Mouse (Mus musculus) lung, embryonic 14.5 days (tissue): ENCODE data around the gene Prkn. TPM values are rescaled to one million over a fixed set of nuclear protein-coding genes. Genes with fewer than 3 reads are reported as not detected.
A peak's percentile ranks its signal among the peaks of the same experiment; 100 is the strongest.

Source experiments
- ATAC-seq: fragments of 200-750 bp; cut with Nextera tagmentation; 2 replicates; pipeline ENCODE4 v1.8.0; 2017; ENCODE audit warnings: mild to moderate bottlenecking, moderate TSS enrichment, moderate library complexity; ENCODE audit not compliant: insufficient read depth
- DNase-seq: peaks from one replicate; pipeline ENCODE4 v3.0.0-alpha.2; 2015
- H3K27ac ChIP-seq: fragments of 300-500 bp; sonication (generic); 2 replicates; pipeline ENCODE4 v1.5.1; 2014; ENCODE audit warnings: low read depth, mild to moderate bottlenecking, moderate library complexity
- H3K27me3 ChIP-seq: fragments of 300-500 bp; sonication (generic); 2 replicates; pipeline ENCODE4 v1.6.1; 2014; ENCODE audit warnings: low read length, control low read depth; ENCODE audit not compliant: insufficient read depth
- H3K36me3 ChIP-seq: fragments of 300-500 bp; sonication (generic); 2 replicates; pipeline ENCODE4 v1.6.1; 2014; ENCODE audit warnings: control low read depth; ENCODE audit not compliant: insufficient read depth
- H3K4me1 ChIP-seq: fragments of 300-500 bp; sonication (generic); 2 replicates; pipeline ENCODE4 v1.6.1; 2014; ENCODE audit warnings: antibody characterized with exemption, control low read depth; ENCODE audit not compliant: insufficient read depth
- H3K4me2 ChIP-seq: fragments of 300-500 bp; sonication (generic); 2 replicates; pipeline ENCODE4 v1.6.1; 2014; ENCODE audit warnings: mild to moderate bottlenecking
- H3K4me3 ChIP-seq: fragments of 300-500 bp; sonication (generic); 2 replicates; pipeline ENCODE4 v1.5.1; 2014; ENCODE audit warnings: low read depth, low read length
- H3K9ac ChIP-seq: fragments of 300-500 bp; sonication (generic); 2 replicates; pipeline ENCODE4 v1.6.1; 2014
- H3K9me3 ChIP-seq: fragments of 300-500 bp; sonication (generic); 2 replicates; pipeline ENCODE4 v1.6.1; 2016; ENCODE audit warnings: low read depth, low read length, control low read depth
- CTCF ChIP-seq: IDR thresholded peaks from 2 replicates; pipeline ENCODE4 v1.5.1; 2016; ENCODE audit warnings: antibody characterized with exemption, low read depth
- WGBS: fragments of 180-500 bp; shearing (Covaris S2); extraction: QIAGEN DNeasy Blood & Tissue Kit; methylation state at CpG from one replicate; pipeline ENCODE4 v1.1.7; 2014; 5-methylcytosine and 5-hydroxymethylcytosine counted together
- polyA plus RNA-seq: library from polyadenylated mRNA; unstranded; fragments of >200 nt; fragmentation: Nextera tagmentation; extraction: Ambion mirVana; gene quantifications from 2 replicates; pipeline ENCODE4 v1.2.1, GENCODE M21; 2014

Gene Prkn
- polyA plus RNA-seq, 1 experiment from 2014 or later = 1.0 TPM

GRCm38 (mm10) chr17:11712066-11712465, 871.9 kb downstream of the Prkn start:
- Histone ChIP-seq H3K4me2 (no peak overlapping the region), H3K9me3 (no peaks in the 10 kb centered on the region), H3K4me1 (no peaks in the 10 kb centered on the region), H3K27me3 (no peaks in the 10 kb centered on the region), H3K36me3 (no peaks in the 10 kb centered on the region), H3K27ac (no peak overlapping the region), H3K4me3 (no peak overlapping the region), H3K9ac (no peak overlapping the region)
- 53% methylated on average over 4 of the region's 4 CpGs for WGBS
- DNase-seq (peak; percentile 75), ATAC-seq (peak; percentile 52; the same call in 1 of the 2 replicates)
- no peak for TF ChIP-seq CTCF

- no peak overlapping the region for H3K9ac ChIP-seq
- no peak for ATAC-seq
- no peak for DNase-seq
- no peak for TF ChIP-seq CTCF
- H3K27ac ChIP-seq = no peak overlapping the region
- no peaks in the 10 kb centered on the region for H3K4me1 ChIP-seq
- H3K27me3 ChIP-seq = no peaks in the 10 kb centered on the region
- H3K9me3 ChIP-seq = no peaks in the 10 kb centered on the region
- 84% methylated on average over 6 of the region's 6 CpGs for WGBS
- no peak overlapping the region for H3K4me2 ChIP-seq
- H3K4me3 ChIP-seq = no peak overlapping the region
- no peaks in the 10 kb centered on the region for H3K36me3 ChIP-seq
Observed at GRCm38 (mm10) chr17:11719801-11720200, 879.6 kb downstream of the Prkn start.

- no peak for TF ChIP-seq CTCF
- no peak overlapping the region for H3K27ac ChIP-seq
- H3K4me1 ChIP-seq = no peaks in the 10 kb centered on the region
- H3K27me3 ChIP-seq = no peaks in the 10 kb centered on the region
- DNase-seq (no peak), ATAC-seq (no peak)
- no peak overlapping the region for H3K4me3 ChIP-seq
- 26% methylated on average over 5 of the region's 5 CpGs for WGBS
- H3K4me2 ChIP-seq = no peak overlapping the region
- no peaks in the 10 kb centered on the region for H3K36me3 ChIP-seq
- H3K9me3 ChIP-seq = no peaks in the 10 kb centered on the region
- no peak overlapping the region for H3K9ac ChIP-seq
Observed at GRCm38 (mm10) chr17:11721906-11722305, 881.7 kb downstream of the Prkn start.

- DNase-seq (no peak), ATAC-seq (no peak)
- Histone ChIP-seq H3K9ac (no peak overlapping the region), H3K4me1 (no peaks in the 10 kb centered on the region), H3K27ac (no peak overlapping the region), H3K4me3 (no peak overlapping the region), H3K4me2 (no peak overlapping the region), H3K9me3 (no peaks in the 10 kb centered on the region), H3K36me3 (no peaks in the 10 kb centered on the region), H3K27me3 (no peaks in the 10 kb centered on the region)
- WGBS = 95% methylated on average over 1 of the region's 1 CpGs
- no peak for TF ChIP-seq CTCF
Observed at GRCm38 (mm10) chr17:11722478-11722877, 882.3 kb downstream of the Prkn start.

- H3K4me2 ChIP-seq = no peak overlapping the region
- ATAC-seq = no peak
- no peak overlapping the region for H3K27ac ChIP-seq
- no peak overlapping the region for H3K9ac ChIP-seq
- no peak overlapping the region for H3K4me3 ChIP-seq
- no peaks in the 10 kb centered on the region for H3K27me3 ChIP-seq
- 81% methylated on average over 3 of the region's 3 CpGs for WGBS
- no peaks in the 10 kb centered on the region for H3K4me1 ChIP-seq
- H3K36me3 ChIP-seq = no peaks in the 10 kb centered on the region
- no peak for DNase-seq
- no peak for TF ChIP-seq CTCF
- H3K9me3 ChIP-seq = no peaks in the 10 kb centered on the region
Observed at GRCm38 (mm10) chr17:11724135-11724534, 884.0 kb downstream of the Prkn start.

- H3K9ac ChIP-seq = no peak overlapping the region
- ATAC-seq (no peak), DNase-seq (no peak)
- TF ChIP-seq CTCF = no peak
- H3K4me1 ChIP-seq = no peaks in the 10 kb centered on the region
- H3K4me3 ChIP-seq = no peak overlapping the region
- 44% methylated on average over 1 of the region's 1 CpGs for WGBS
- no peaks in the 10 kb centered on the region for H3K36me3 ChIP-seq
- no peaks in the 10 kb centered on the region for H3K9me3 ChIP-seq
- no peak overlapping the region for H3K4me2 ChIP-seq
- H3K27ac ChIP-seq = no peak overlapping the region
- no peaks in the 10 kb centered on the region for H3K27me3 ChIP-seq
Observed at GRCm38 (mm10) chr17:11727101-11727500, 886.9 kb downstream of the Prkn start.

- Histone ChIP-seq H3K4me2 (no peak overlapping the region), H3K9me3 (no peaks in the 10 kb centered on the region), H3K4me1 (no peaks in the 10 kb centered on the region), H3K36me3 (no peaks in the 10 kb centered on the region), H3K9ac (no peak overlapping the region), H3K27ac (no peak overlapping the region), H3K27me3 (no peaks in the 10 kb centered on the region), H3K4me3 (no peak overlapping the region)
- TF ChIP-seq CTCF = no peak
- 68% methylated on average over 2 of the region's 2 CpGs for WGBS
- DNase-seq (no peak), ATAC-seq (no peak)
Observed at GRCm38 (mm10) chr17:11728294-11728693, 888.1 kb downstream of the Prkn start.
